Mouse (Mus musculus) kidney, embryonic 14.5 days (tissue): ENCODE results near the gene Smyd3. TPM values are rescaled to one million over a fixed set of nuclear protein-coding genes. Genes with fewer than 3 reads are reported as not detected.
A peak's percentile ranks its signal among the peaks of the same experiment; 100 is the strongest.

Source experiments
- ATAC-seq: fragments of 200-750 bp; cut with Nextera tagmentation; 2 replicates; pipeline ENCODE4 v1.8.0; 2017; ENCODE audit warnings: moderate number of reproducible peaks, mild to moderate bottlenecking, moderate TSS enrichment, moderate library complexity; ENCODE audit not compliant: low FRiP score, low TSS enrichment
- H3K27ac ChIP-seq: fragments of 300-500 bp; sonication (generic); 2 replicates; pipeline ENCODE4 v1.5.1; 2014; ENCODE audit warnings: low read depth, mild to moderate bottlenecking, low read length, moderate library complexity, mixed read lengths
- H3K27me3 ChIP-seq: fragments of 300-500 bp; sonication (generic); 2 replicates; pipeline ENCODE4 v1.6.1; 2014; ENCODE audit warnings: mild to moderate bottlenecking, low read length; ENCODE audit not compliant: control insufficient read depth, insufficient read depth
- H3K36me3 ChIP-seq: fragments of 300-500 bp; sonication (generic); 2 replicates; pipeline ENCODE4 v1.6.1; 2014; ENCODE audit warnings: low read length, mixed read lengths; ENCODE audit not compliant: control insufficient read depth, insufficient read depth
- H3K4me1 ChIP-seq: fragments of 300-500 bp; sonication (generic); 2 replicates; pipeline ENCODE4 v1.6.1; 2014; ENCODE audit warnings: low read length, mixed read lengths; ENCODE audit not compliant: control insufficient read depth, insufficient read depth
- H3K4me2 ChIP-seq: fragments of 300-500 bp; sonication (generic); replicated peaks from 2 replicates; pipeline ENCODE4 v1.6.1; 2014; ENCODE audit warnings: low read depth, mild to moderate bottlenecking, low read length
- H3K4me3 ChIP-seq: fragments of 300-500 bp; sonication (generic); 2 replicates; pipeline ENCODE4 v1.5.1; 2014; ENCODE audit warnings: mild to moderate bottlenecking, low read length
- H3K9ac ChIP-seq: fragments of 300-500 bp; sonication (generic); 2 replicates; pipeline ENCODE4 v1.6.1; 2014; ENCODE audit warnings: low read depth, mild to moderate bottlenecking, low read length, moderate library complexity
- H3K9me3 ChIP-seq: fragments of 300-500 bp; sonication (generic); 2 replicates; pipeline ENCODE4 v1.6.1; 2016; ENCODE audit warnings: low read length; ENCODE audit not compliant: control insufficient read depth
- WGBS: fragments of 180-500 bp; shearing (Covaris S2); extraction: QIAGEN DNeasy Blood & Tissue Kit; methylation state at CpG from one replicate; pipeline ENCODE4 v1.1.7; 2014; 5-methylcytosine and 5-hydroxymethylcytosine counted together
- polyA plus RNA-seq: library from polyadenylated mRNA; unstranded; fragments of >200 nt; fragmentation: Nextera tagmentation; extraction: Ambion mirVana; gene quantifications from 2 replicates; pipeline ENCODE4 v1.2.1, GENCODE M21; 2014

Gene Smyd3
- polyA plus RNA-seq, 1 experiment from 2014 or later, result 21.5 TPM

GRCm38 (mm10) chr1:179477157-179477902 lies 40.5 kb downstream of the Smyd3 start:
- no peak overlapping the region for H3K4me3 ChIP-seq
- H3K9ac ChIP-seq, result no peak overlapping the region
- peaks cover 23% of the 10 kb centered on the region for H3K4me1 ChIP-seq
- ATAC-seq, result peak; percentile 37; the same call in 1 of the 2 replicates
- no peaks in the 10 kb centered on the region; the same call in 1 of the 2 replicates for H3K36me3 ChIP-seq
- H3K27me3 ChIP-seq, result no peaks in the 10 kb centered on the region
- peaks cover 7% of the 10 kb centered on the region for H3K9me3 ChIP-seq
- H3K27ac ChIP-seq, result no peak overlapping the region
- no peak overlapping the region for H3K4me2 ChIP-seq
- WGBS, result 79% methylated on average over 5 of the region's 5 CpGs

- peak; percentile 63 for ATAC-seq
- Histone ChIP-seq H3K36me3 (no peaks in the 10 kb centered on the region; the same call in 1 of the 2 replicates), H3K4me3 (no peak overlapping the region), H3K9ac (no peak overlapping the region), H3K27me3 (no peaks in the 10 kb centered on the region), H3K4me1 (peaks cover 23% of the 10 kb centered on the region), H3K9me3 (peaks cover 8% of the 10 kb centered on the region), H3K4me2 (no peak overlapping the region), H3K27ac (peak overlapping the region; percentile 14; the same call in 1 of the 2 replicates)
- WGBS, result 27% methylated on average over 6 of the region's 6 CpGs
Measured at GRCm38 (mm10) chr1:179476461-179477156, 41.2 kb downstream of the Smyd3 start.

DNA sequence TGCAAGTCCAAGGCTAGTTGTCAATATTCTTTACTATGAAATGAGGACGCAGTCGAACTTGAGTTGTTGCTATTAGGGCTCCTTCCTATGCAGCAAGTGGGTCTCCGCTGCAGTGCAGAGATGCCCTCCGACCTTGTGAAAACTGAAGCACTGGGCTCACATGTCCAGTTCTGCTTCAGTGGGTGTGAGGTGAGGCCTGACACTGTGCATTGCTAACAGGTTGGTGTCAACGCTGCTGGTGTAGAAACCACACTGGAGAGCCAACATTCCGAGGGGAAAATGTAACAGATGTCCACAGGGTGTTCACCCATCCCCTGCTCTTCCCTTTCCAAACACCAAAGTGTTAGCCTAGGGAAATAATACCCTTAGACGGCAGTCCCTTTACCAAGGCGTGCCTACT lies 43.1 kb downstream of the Smyd3 start:
- H3K9ac ChIP-seq, result no peak overlapping the region
- H3K27me3 ChIP-seq, result no peaks in the 10 kb centered on the region
- H3K4me2 ChIP-seq, result no peak overlapping the region
- ATAC-seq, result peak; percentile 48
- peaks cover 19% of the 10 kb centered on the region for H3K4me1 ChIP-seq
- no peak overlapping the region for H3K4me3 ChIP-seq
- H3K9me3 ChIP-seq, result peaks cover 8% of the 10 kb centered on the region
- no peaks in the 10 kb centered on the region; the same call in 1 of the 2 replicates for H3K36me3 ChIP-seq
- no peak overlapping the region for H3K27ac ChIP-seq
- 29% methylated on average over 8 of the region's 8 CpGs for WGBS

GRCm38 (mm10) chr1:179473920-179474643 lies 43.8 kb downstream of the Smyd3 start:
- Histone ChIP-seq H3K4me3 (no peak overlapping the region), H3K4me2 (no peak overlapping the region), H3K27me3 (no peaks in the 10 kb centered on the region), H3K36me3 (no peaks in the 10 kb centered on the region; the same call in 1 of the 2 replicates), H3K4me1 (peaks cover 19% of the 10 kb centered on the region), H3K9ac (no peak overlapping the region), H3K9me3 (peaks cover 8% of the 10 kb centered on the region), H3K27ac (no peak overlapping the region)
- ATAC-seq, result peak; percentile 74
- 25% methylated on average over 17 of the region's 17 CpGs for WGBS

DNA sequence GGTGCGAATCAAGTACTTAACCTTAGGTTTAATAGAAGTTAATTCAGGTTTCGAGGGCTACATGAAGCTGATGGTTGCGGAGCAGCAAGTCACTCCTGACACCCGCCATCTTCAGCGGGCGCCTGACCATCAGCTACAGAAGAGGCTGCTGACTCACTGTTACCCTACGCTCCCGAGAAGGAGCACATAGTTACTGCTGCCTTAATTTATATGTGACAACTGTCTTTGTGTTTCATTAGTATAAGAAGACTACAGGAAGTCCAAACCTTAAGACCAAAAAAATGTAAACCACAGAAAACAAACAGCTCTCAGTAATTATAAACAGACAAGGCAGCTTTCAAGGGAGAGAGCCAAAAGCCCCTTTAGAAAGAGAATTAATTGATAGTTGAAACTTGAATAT lies 49.9 kb downstream of the Smyd3 start:
- Histone ChIP-seq H3K9ac (no peak overlapping the region), H3K4me3 (no peak overlapping the region), H3K27ac (no peak overlapping the region), H3K4me2 (no peak overlapping the region), H3K4me1 (no peaks in the 10 kb centered on the region), H3K36me3 (no peaks in the 10 kb centered on the region; the same call in 1 of the 2 replicates), H3K27me3 (no peaks in the 10 kb centered on the region), H3K9me3 (peaks cover 6% of the 10 kb centered on the region)
- 74% methylated on average over 8 of the region's 8 CpGs for WGBS
- no peak for ATAC-seq

DNA sequence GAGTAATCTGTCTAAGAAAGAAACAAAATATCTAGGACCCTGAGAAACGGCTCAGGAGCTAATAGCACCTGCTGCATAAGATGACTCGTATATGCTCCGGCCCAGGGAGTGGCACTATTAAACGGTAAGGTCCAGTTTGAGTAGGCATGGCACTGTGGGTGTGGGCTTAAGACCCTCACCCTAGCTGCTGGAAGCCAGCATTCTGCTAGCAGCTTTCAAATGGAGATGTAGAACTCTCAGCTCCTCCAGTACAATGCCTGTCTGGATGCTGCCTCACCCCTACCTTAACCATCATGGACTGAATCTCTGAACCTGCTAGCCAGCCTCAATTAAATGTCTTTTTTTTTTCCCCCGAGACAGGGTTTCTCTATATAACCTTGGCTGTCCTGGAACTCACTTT lies 55.5 kb downstream of the Smyd3 start:
- no peaks in the 10 kb centered on the region for H3K27me3 ChIP-seq
- no peaks in the 10 kb centered on the region for H3K36me3 ChIP-seq
- H3K4me2 ChIP-seq, result no peak overlapping the region
- WGBS, result 84% methylated on average over 5 of the region's 5 CpGs
- peaks cover 18% of the 10 kb centered on the region for H3K4me1 ChIP-seq
- no peak overlapping the region for H3K4me3 ChIP-seq
- no peak overlapping the region for H3K9ac ChIP-seq
- H3K9me3 ChIP-seq, result no peaks in the 10 kb centered on the region
- no peak for ATAC-seq
- no peak overlapping the region for H3K27ac ChIP-seq

DNA sequence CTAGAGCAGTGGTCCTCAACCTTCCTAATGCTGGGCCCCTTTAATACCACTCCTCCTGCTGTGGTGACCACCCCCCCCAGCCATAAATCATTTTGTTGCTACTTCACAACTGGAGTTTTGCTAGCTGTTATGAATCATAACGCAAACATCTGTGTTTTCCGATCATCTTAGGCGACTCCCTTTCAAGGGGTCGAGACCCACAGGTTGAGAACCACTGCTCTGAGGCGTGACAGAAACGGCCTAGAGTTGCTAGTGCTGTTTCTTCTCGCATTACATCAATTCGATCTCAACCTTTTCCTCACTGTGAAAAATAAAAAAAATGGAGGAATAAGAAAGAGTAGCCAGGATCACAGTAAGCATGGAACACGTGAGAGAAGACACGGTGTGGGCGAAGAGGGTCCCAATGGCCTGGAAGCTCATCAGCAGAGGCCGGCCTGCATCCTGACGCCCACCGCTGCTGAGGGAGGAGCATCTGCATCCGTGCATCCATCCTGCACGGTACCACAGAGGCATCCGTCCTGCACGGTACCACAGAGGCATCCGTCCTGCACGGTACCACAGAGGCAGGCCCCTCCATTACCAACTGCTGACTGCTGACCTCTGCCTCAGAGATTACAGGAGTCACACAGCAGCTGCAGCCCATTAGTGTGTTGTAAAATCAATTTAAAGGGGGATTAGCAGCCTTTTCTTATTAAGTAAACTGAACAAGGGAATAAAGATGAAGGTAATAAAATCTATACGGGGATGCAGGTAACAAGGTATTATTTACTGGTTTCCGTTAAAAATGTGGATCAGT lies 56.6 kb downstream of the Smyd3 start:
- whole genome bisulfite sequencing, result 55% methylated on average over 22 of the region's 22 CpGs
- no peak overlapping the region for H3K4me2 ChIP-seq
- peaks cover 25% of the 10 kb centered on the region for H3K4me1 ChIP-seq
- no peaks in the 10 kb centered on the region for H3K27me3 ChIP-seq
- H3K9ac ChIP-seq, result no peak overlapping the region
- no peaks in the 10 kb centered on the region for H3K36me3 ChIP-seq
- H3K27ac ChIP-seq, result no peak overlapping the region
- H3K9me3 ChIP-seq, result no peaks in the 10 kb centered on the region
- ATAC-seq, result no peak
- no peak overlapping the region for H3K4me3 ChIP-seq

GRCm38 (mm10) chr1:179458987-179459368 lies 58.9 kb downstream of the Smyd3 start:
- Histone ChIP-seq H3K27ac (peak overlapping the region; percentile 73), H3K27me3 (no peaks in the 10 kb centered on the region), H3K4me3 (no peak overlapping the region), H3K4me2 (no peak overlapping the region), H3K9me3 (no peaks in the 10 kb centered on the region), H3K36me3 (no peaks in the 10 kb centered on the region), H3K4me1 (peaks cover 25% of the 10 kb centered on the region), H3K9ac (no peak overlapping the region)
- 48% methylated on average over 10 of the region's 10 CpGs for WGBS
- ATAC-seq, result no peak
